Mouse (Mus musculus): ENCODE measurements at regions not wholly inside any gene's neighbourhood (a gene's known extent, or its start where the extent isn't known, plus 50 kb on each side); places are given as distances from the start of the nearest gene placed in this dataset.

GRCm38 (mm10) chr3:106879994-106880393 lies 53.9 kb upstream of the Olfr266 start:
- peak; percentile 22 for DNase-seq (ENCODE audit: extremely low read depth, low read depth)

GRCm38 (mm10) chr3:106903198-106903597 lies 77.1 kb upstream of the Olfr266 start:
- DNase-seq (ENCODE audit: extremely low read depth, low read depth) = no peak

- no peak for DNase-seq (ENCODE audit: extremely low read depth, low read depth)
Observed at GRCm38 (mm10) chr3:106906668-106907067, 80.6 kb upstream of the Olfr266 start.

DNA sequence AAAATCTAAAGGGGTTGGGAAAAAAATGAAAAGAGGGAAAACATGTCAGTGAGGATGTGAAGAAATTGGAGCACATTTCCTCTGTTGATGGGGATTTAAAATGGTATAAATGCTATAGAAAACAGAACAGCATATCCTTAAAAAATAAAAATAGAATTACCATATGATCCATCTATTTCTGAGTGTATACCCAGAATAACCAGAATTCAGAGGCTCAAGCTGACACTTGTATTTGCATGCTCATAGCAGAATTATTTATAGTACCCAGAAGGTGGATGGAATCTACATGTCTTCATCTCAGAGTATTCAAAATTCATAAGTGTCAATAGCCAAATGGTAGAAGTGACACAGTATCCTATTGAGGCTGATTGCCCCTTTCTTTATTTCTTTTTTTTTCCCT lies 99.9 kb upstream of the Kcna3 start:
- DNase-seq (ENCODE audit: extremely low read depth, low read depth) = no peak

GRCm38 (mm10) chr3:106940095-106940494 lies 95.9 kb upstream of the Kcna3 start:
- DNase-seq (ENCODE audit: extremely low read depth, low read depth) = no peak

- DNase-seq (ENCODE audit: extremely low read depth, low read depth) = no peak
Observed at GRCm38 (mm10) chr3:106955555-106956446, 80.2 kb upstream of the Kcna3 start.

DNA sequence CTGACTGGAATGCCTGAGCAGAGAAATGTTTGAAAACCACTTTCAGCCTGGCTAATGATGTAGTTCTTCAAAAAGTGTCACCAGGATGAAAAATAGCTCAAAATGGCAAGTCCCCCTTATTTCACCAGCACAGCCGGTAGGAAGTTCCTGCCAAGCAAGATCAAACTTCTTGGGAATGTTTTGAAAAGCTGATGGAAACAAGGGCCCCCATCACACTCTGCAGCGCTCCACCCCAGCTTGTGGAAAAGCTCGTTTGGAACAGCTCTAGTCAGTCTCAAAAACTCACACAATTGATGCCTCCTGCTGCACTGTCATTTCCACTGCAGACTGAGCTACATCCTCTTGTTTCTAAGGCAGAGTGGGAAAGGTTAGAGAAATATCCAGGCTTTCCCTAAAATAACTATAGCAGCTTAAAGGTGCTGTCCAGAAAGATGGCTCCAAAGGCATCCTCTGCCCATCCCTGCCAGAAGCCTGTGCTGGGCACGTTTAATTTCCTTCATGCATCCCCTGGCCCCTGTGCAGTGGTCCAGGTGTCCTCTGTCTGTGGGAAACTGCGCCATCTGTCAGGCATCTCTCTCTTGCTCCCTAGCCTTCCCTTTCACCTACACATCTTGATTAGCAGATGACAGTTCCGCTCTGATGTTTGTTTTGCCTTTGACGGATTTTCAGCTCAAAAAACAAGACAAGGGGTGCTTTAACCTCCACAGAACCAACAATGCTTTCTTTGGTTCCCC lies 78.6 kb upstream of the Kcna3 start:
- no peak for DNase-seq (ENCODE audit: extremely low read depth, low read depth)

GRCm38 (mm10) chr3:106958194-106958593 lies 77.8 kb upstream of the Kcna3 start:
- DNase-seq (ENCODE audit: extremely low read depth, low read depth) = no peak

- no peak for DNase-seq (ENCODE audit: extremely low read depth, low read depth)
Observed at GRCm38 (mm10) chr3:106960596-106960995, 75.4 kb upstream of the Kcna3 start.

- peak; percentile 1 for DNase-seq (ENCODE audit: extremely low read depth, low read depth)
Observed at GRCm38 (mm10) chr3:106962466-106962865, 73.5 kb upstream of the Kcna3 start.

- no peak for DNase-seq (ENCODE audit: extremely low read depth, low read depth)
Observed at GRCm38 (mm10) chr3:106966198-106966597, 69.8 kb upstream of the Kcna3 start.

DNA sequence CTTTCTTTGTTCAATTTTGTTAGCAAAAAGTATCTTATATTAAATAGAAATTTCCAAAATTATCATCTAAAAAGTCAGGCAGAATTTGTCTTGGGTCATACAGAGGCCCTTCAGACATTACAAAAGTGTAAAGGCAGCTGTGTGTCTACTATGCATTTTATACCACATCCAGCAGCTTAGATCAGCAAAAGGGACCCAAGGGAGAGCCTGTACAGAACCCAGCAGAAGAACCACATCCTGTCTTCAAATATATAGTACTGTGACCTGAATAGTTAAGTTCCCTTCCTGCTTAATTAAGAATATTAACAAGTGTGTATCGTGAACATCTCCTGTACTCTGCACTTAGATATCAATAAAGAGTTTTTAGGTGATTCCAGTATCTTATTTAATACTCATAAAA lies 68.5 kb upstream of the Kcna3 start:
- no peak for DNase-seq (ENCODE audit: extremely low read depth, low read depth)

- no peak for DNase-seq (ENCODE audit: extremely low read depth, low read depth)
Observed at GRCm38 (mm10) chr3:106974114-106974789, 61.7 kb upstream of the Kcna3 start.

DNA sequence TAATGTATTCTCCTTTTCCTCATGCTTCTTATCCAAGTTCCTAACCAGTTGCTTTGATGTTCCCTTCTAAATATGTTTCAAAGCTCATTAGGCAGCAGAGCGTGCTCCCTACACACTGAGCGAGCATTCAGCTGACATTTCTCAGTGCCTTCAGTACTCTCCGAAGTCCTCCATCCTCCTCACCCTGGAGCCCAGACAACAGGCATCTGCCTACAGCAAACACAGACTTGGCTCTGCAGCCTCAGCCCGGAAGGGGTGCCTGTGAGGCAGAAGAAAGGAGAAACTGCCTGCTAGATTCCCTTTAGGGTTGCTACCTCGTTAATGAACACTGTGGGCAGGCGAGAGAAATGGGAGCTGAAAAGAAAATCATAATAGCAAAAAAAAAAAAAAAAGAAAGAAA lies 57.2 kb upstream of the Kcna3 start:
- no peak for DNase-seq (ENCODE audit: extremely low read depth, low read depth)

DNA sequence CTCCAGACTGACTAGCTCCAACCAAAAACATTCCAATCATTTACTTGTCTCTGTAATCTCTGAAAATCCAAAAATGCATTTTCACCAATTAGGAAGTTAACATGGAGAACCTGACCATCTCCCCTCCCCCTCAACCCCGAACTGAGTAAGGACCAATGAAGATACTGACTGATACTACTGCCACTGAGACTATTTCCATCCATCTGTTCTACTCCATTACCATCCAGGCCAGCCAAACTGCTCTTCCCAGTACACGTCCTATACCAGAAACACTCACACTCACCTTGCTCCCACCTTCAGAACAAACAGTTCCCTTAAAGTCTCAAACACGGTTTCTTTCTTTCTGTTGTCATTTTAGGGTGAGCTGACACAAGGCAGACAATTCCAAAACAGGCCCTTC lies 55.1 kb upstream of the Kcna3 start:
- no peak for DNase-seq (ENCODE audit: extremely low read depth, low read depth)

DNA sequence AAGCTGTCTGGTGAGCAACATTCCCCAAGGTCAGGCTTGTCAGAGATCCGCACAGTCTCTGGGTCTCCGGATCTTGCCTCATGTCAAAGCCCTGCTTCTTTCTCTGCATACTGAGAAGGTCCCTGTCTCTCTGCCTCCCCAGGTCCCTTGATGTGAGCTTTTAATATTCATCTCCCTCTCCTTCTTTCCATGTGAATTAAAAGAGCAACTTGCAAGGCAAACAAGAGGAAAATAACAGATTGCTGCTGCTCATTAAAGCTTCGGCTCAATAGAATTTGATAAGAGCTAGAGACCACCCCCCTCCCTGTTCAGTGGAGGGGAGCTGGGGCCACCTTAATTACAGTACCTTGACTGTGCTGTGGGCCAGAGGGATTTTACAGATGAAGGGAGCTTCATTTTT lies 54.6 kb upstream of the Kcna3 start:
- no peak for DNase-seq (ENCODE audit: extremely low read depth, low read depth)

- DNase-seq (ENCODE audit: extremely low read depth, low read depth) = no peak
Observed at GRCm38 (mm10) chr3:106984231-106984630, 51.7 kb upstream of the Kcna3 start.

All from MEL-GATA-1-ER (cell line).